Mouse (Mus musculus) adrenal gland (tissue): Measurements from ENCODE around the gene Fez1.

ENCODE experiments used
- intact Hi-C: fragments of 180-260 bp; cut with DNase I; formaldehyde crosslinking; loops from one replicate; pipeline ENCODE4 v1.15.1; 2025

Fez1 gene

GRCm38 (mm10) chr9:36833043-36833881 lies 11.6 kb downstream of the Fez1 start:
- intact Hi-C loops = no loop called here

DNA sequence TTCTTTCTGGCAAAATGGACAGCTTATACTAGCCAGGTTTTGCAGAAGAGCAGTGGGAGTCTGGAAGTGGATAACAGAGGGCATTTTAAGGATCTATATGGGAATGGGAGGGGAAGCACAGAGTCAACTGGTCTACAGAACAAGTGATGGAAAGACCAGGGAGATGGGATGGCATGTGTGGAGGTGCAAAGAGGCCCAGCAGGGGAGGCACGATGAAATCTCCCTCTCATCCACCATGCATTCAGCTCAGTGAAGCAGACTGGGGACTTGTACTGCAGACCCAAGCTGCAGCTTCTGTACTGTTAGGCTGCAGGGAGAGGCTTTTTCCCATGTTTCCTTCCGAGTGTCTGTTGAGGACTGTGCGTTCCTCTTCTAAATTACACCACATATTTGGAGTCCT lies 12.2 kb downstream of the Fez1 start:
- intact Hi-C loops = no loop called here

- intact Hi-C loops = no loop called here
Observed at GRCm38 (mm10) chr9:36846346-36846745, 24.7 kb downstream of the Fez1 start.

GRCm38 (mm10) chr9:36848661-36849060 lies 27.0 kb downstream of the Fez1 start:
- intact Hi-C loops = no loop called here

GRCm38 (mm10) chr9:36850091-36850490 lies 28.4 kb downstream of the Fez1 start:
- intact Hi-C loops = no loop called here

DNA sequence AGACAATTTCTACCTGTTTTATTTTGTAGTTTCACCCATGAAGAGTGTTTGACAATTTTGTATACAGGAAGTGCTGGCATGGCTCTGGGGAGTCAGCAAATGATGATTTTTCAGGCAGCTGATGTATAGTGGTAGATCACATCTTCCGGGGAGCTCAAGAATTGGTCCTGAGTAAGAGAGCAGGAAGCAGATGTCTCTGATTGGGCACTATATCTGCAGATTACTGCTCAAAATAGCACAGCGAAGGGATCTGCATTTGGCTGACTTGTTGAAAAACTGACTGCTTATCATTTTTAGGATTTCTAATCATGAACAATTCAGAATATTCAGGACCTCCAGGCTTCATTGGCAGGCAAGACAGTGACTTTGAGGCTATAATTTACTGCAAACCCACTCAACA lies 30.5 kb downstream of the Fez1 start:
- intact Hi-C loops = no loop called here

DNA sequence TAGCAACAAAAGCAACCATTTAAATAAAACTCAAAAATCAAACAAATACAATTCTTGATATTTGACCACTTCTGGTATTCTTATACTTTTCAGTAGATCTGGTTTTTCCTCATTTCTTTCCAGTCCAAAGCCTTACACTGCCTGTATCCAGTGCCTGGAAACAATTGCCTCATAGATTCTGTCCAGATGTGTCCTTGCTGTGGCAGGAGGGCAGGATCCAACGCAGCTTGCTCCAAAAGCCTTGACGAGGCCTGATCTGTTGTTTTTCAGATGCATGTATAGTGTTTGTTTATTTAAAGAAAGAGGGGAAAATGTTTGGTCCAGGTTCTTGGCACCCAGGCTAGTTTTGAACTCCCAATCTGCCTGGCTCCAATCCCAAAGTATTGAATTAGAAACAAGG lies 34.7 kb downstream of the Fez1 start:
- intact Hi-C loops = no loop called here

GRCm38 (mm10) chr9:36857476-36858117 lies 35.9 kb downstream of the Fez1 start:
- intact Hi-C loops = no loop called here

GRCm38 (mm10) chr9:36858677-36859076 lies 37.0 kb downstream of the Fez1 start:
- intact Hi-C loops = no loop called here

- intact Hi-C loops = no loop called here
Observed at GRCm38 (mm10) chr9:36862576-36862975, 40.9 kb downstream of the Fez1 start.

DNA sequence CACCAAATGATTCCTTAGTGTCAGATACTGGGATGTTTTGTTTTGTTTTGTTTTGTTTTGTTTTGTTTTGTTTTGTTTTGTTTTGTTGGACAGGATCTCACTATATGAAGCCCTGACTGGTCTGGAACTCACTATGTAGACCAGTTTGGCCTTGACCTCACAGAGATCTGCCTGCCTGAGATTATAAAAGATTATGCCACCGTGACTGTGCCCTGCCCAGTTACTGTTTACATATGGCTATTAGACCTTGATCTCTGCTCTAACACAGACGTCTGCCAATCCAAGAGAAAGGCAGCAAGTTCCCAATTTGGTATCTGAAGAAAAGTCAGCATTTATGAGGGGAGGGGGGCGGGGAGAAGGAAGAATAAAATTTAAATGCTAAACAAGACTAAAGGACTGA lies 42.0 kb downstream of the Fez1 start:
- intact Hi-C loops = no loop called here

DNA sequence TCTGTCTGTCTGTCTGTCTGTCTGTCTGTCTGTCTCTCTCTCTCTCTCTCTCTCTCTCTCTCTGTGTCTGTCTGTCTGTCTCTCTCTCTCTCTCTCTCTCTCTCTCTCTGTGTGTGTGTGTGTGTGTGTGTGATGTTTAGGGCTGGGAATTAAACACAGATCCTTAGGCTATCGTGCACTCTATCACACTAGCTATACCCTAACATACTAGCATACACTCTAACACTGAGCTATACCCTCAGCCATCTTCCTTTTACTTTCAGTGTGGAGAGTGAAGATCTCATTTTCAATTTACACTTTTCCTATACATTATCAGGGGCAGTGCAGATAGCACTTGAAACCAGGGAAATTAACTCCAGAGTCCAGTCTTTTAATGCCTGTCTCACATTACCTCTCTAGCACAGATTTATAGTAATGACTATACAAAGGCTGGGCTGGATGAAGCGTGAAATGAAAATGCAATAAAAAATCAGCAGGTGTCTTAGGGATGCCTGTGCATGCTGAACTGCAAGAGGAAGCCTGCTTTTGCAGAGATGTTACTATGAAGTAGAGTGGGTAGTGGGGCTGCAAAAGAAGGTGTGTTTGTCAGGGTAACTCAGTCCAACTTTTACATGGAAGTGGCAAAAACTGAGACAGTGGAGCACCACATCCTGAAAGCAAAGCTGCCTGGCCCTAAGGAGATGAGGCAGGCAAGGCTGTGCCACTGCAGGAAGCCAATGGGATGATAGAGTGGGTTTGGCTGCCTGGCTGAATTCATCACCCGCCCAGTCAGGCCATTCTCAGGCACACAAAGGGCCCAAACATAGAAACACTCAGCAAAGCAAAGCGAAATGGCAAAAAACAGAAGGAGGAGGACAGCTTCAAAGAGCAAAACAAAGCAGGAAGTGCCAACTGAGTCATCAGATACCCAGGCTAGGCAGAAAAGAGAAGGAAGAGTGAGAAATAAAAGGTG lies 43.5 kb downstream of the Fez1 start:
- intact Hi-C loops = no loop called here

DNA sequence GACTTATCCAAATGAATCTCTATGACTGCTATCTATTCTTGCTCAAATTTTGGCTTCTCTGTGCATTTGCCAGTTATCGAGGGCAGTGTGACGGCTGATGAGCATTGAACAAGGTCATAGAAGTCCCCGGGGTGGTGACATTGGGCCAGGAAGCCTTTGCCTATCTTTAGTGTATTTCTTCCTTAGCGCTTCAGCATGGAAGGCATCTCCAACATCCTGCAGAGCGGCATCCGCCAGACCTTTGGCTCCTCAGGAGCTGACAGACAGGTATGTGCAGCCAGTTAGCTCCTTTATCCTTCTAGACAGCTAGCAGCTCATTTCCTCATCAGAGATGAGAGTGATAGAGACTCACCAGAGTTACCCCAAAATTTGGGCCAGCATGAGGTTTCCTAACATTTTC lies 47.0 kb downstream of the Fez1 start:
- intact Hi-C loops = no loop called here

DNA sequence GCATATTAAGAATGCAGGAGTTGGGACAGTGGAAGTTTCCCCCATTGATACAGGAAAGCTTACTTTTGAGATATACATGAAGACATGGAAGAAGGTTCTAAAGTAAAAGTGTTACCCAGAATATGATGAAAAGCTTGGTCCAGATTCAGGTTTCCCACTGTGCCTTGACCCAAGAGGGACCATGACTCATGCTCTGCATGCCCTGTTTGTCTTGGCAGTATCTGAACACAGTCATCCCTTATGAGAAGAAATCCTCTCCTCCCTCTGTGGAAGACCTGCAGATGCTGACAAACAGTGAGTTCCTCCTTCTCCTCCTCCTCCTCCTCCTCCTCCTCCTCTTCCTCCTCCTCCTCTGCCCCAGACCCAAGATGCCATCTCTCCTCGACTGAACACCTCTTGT lies 48.6 kb downstream of the Fez1 start:
- intact Hi-C loops = no loop called here

- intact Hi-C loops = no loop called here
Observed at GRCm38 (mm10) chr9:36873796-36874195, 52.1 kb downstream of the Fez1 start.

GRCm38 (mm10) chr9:36876313-36876712 lies 54.6 kb downstream of the Fez1 start:
- intact Hi-C loops = no loop called here

- intact Hi-C loops = no loop called here
Observed at GRCm38 (mm10) chr9:36876787-36877186, 55.1 kb downstream of the Fez1 start.

GRCm38 (mm10) chr9:36881615-36882014 lies 60.0 kb downstream of the Fez1 start:
- intact Hi-C loops = loop anchor here (10.0 kb wide), 1 partner anchor 117 kb away; the partner anchor contains the start of gene Stt3a

- intact Hi-C loops = loop anchor here (10.0 kb wide), 1 partner anchor 117 kb away; the partner anchor contains the start of gene Stt3a
Observed at GRCm38 (mm10) chr9:36882034-36882745, 60.5 kb downstream of the Fez1 start.

DNA sequence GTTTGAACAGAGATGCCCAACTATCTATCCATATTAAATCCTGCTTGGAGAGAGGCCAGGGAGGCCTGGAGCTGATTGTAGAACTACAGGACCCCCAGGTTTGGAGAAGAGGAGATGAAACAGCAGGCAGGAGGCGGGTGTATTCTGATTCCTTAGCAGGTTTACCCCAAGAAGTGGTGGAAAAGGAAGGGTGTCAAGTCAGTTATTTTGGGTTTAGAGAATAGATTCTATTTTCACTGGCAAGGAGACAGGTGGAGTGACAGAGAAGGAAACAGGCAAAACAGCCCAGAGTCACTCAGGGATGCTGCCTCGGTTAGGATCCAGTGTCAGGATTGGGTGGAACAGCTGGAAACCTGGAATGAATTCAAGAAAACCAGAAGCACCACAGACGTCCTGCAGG lies 61.9 kb downstream of the Fez1 start:
- intact Hi-C loops = loop anchor here (10.0 kb wide), 1 partner anchor 119 kb away; the partner anchor contains the start of gene Stt3a

DNA sequence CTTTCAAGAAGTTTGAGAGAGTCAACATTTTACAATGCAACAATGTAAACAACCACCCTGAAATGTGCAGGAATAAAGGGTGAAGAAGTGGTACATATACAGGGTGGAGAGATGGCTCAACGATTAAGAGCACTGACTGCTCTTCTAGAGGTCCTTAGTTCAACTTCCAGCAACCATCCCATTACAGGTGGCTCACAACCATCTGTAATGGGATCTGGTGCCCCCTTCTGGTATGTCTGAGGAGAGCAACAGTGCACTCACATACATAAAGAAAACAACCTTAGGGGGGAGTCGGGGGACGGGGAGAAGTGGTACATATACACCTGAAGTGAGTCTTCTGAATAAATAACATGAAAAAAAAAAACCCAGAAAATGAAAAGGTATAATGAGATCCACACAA lies 63.6 kb downstream of the Fez1 start:
- intact Hi-C loops = loop anchor here (10.0 kb wide), 1 partner anchor 120 kb away; the partner anchor contains the start of gene Stt3a
